Comparison of ENCODE assay signal across 18 mouse cellular contexts in the genomic region with DNA sequence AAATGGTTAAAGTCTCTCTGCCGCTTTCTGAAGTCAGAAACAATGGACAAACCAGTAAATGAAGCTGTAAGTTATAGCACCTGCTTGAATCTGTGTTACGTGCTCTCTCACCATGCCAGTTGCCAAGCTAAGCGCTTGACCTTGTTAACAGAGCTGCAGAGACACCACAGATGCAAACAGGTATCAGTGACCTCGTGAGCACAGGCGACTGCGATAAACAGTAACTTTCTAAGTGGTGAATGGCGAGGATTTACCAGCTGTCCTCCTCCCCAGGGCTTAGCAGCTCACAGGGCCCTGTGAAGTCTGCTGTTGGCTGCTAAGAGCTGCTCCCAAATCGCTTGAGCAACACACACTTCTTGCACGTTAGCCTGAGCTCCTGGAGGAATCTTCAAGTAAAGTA. TPM values are rescaled to one million over a fixed set of nuclear protein-coding genes. Genes with fewer than 3 reads are reported as not detected.
"Had no signal": no experiment of that assay in that cellular context is flagged by ENCODE, and none has a peak within 500 bp of the region (broad histone marks: within the 10 kb centered on the region; RNA-seq: fewer than 3 reads in every experiment).

No protein-coding gene starts in this region.

- H3K9ac ChIP-seq: limb, embryonic 12.5 days; liver, embryonic 13.5 days; liver, postnatal 0 days; lung, embryonic 15.5 days; midbrain, embryonic 15.5 days; neural tube, embryonic 13.5 days had no signal

- H3K27ac ChIP-seq: kidney, postnatal 0 days; limb, embryonic 12.5 days; liver, embryonic 13.5 days; lung, embryonic 15.5 days; macrophage; midbrain, embryonic 15.5 days; neural tube, embryonic 13.5 days had no signal

- DNase-seq: kidney, postnatal 36 days; layer of hippocampus, adult 9-11 months; liver; liver, embryonic 13.5 days; liver, postnatal 0 days; lung, postnatal 14 days; right cerebral cortex, postnatal 14 days had no signal

- H3K27me3 ChIP-seq: limb, embryonic 12.5 days; liver, embryonic 13.5 days; lung, embryonic 15.5 days; megakaryocyte, embryonic 14.5 days; midbrain, embryonic 15.5 days; neural tube, embryonic 13.5 days had no signal

- H3K4me2 ChIP-seq: limb, embryonic 12.5 days; liver, embryonic 13.5 days; lung, embryonic 15.5 days; midbrain, embryonic 11.5 days; midbrain, embryonic 15.5 days; neural tube, embryonic 13.5 days had no signal

- H3K36me3 ChIP-seq: liver, embryonic 13.5 days; midbrain, embryonic 15.5 days; neural tube, embryonic 13.5 days had no signal

- ATAC-seq: liver, postnatal 0 days; midbrain, embryonic 15.5 days had no signal

- H3K9me3 ChIP-seq: limb, embryonic 12.5 days; liver, embryonic 13.5 days; lung, embryonic 15.5 days; midbrain, embryonic 15.5 days; neural tube, embryonic 13.5 days had no signal

- H3K4me3 ChIP-seq: limb, embryonic 12.5 days; liver, embryonic 13.5 days; lung, embryonic 15.5 days; megakaryocyte, embryonic 14.5 days; midbrain, embryonic 15.5 days; neural tube, embryonic 13.5 days had no signal

- H3K4me1 ChIP-seq: liver, embryonic 13.5 days; megakaryocyte, embryonic 14.5 days; midbrain, embryonic 15.5 days; neural tube, embryonic 13.5 days had no signal

RNA-seq across cellular contexts. Expression of gene Gm15737, which starts 6.6 kb away (rescaled TPM):
- total RNA-seq: layer of hippocampus, adult 18-20 months; left cerebral cortex, postnatal 36 days had no signal
- polyA plus RNA-seq: liver, embryonic 13.5 days; liver, postnatal 0 days; macrophage; midbrain, embryonic 11.5 days; midbrain, embryonic 15.5 days; neural tube, embryonic 13.5 days; spleen, adult 2 months had no signal

RNA-seq across cellular contexts. Expression of gene A730049H05Rik, which starts 46.3 kb away (rescaled TPM):
- total RNA-seq: left cerebral cortex, postnatal 36 days had no signal
- polyA plus RNA-seq: liver, postnatal 0 days; macrophage had no signal
